Mouse (Mus musculus) forebrain, embryonic 10.5 days (tissue): ENCODE measurements around the gene Irx1. TPM values are rescaled to one million over a fixed set of nuclear protein-coding genes. Genes with fewer than 3 reads are reported as not detected.

Experiments
- DNase-seq: peaks from one replicate; pipeline ENCODE4 v3.0.0-alpha.2; 2017; ENCODE audit warnings: low spot score; ENCODE audit errors: extremely low spot score
- H3K27ac ChIP-seq: fragments of 300-500 bp; sonication (generic); 2 replicates; pipeline ENCODE4 v1.5.1; 2016; ENCODE audit warnings: mild to moderate bottlenecking
- H3K27me3 ChIP-seq: fragments of 300-500 bp; sonication (generic); 2 replicates; pipeline ENCODE4 v1.6.1; 2016; ENCODE audit warnings: mild to moderate bottlenecking; ENCODE audit not compliant: poor library complexity, severe bottlenecking
- H3K36me3 ChIP-seq: fragments of 300-500 bp; sonication (generic); replicated peaks from 2 replicates; pipeline ENCODE4 v1.6.1; 2016; ENCODE audit warnings: mild to moderate bottlenecking, moderate library complexity
- H3K4me1 ChIP-seq: fragments of 300-500 bp; sonication (generic); 2 replicates; pipeline ENCODE4 v1.6.1; 2016
- H3K4me3 ChIP-seq: fragments of 300-500 bp; sonication (generic); 2 replicates; pipeline ENCODE4 v1.5.1; 2016; ENCODE audit warnings: mild to moderate bottlenecking, moderate library complexity
- H3K9me3 ChIP-seq: fragments of 300-500 bp; sonication (generic); 2 replicates; pipeline ENCODE4 v1.6.1; 2016; ENCODE audit warnings: mild to moderate bottlenecking, moderate library complexity
- WGBS: fragments of 180-500 bp; shearing (Covaris S2); methylation state at CpG from one replicate; pipeline ENCODE4 v1.1.7; 2016; 5-methylcytosine and 5-hydroxymethylcytosine counted together
- polyA plus RNA-seq: library from polyadenylated mRNA; unstranded; fragments of >200 nt; fragmentation: Nextera tagmentation; extraction: Ambion mirVana; gene quantifications from 2 replicates; pipeline ENCODE4 v1.2.1, GENCODE M21; 2016

The Irx1 gene
- polyA plus RNA-seq, 1 experiment from 2014 or later, result 0.40 TPM

DNA sequence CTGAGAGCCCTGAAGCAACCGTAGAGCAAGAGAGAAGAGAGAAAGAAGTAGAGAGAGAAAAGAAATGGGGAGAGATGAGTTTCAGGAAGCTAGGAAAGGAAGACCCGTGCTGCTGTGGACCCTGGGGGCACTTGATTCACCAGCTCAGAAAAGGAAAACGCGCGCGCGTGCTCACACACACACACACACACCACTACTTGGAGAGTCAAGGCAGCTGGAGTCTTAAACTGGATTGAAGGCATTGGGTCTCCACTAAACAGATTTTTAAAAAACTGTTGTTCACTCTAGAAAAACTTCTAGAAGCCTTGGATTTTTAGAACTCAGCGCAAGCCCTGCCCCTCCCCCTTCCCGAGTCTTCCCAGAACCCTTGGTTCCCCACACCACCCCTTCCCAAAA lies 3.2 kb downstream of the Irx1 start:
- Histone ChIP-seq H3K4me1 (peaks cover 67% of the 10 kb centered on the region), H3K27me3 (peaks cover 99% of the 10 kb centered on the region), H3K4me3 (peak overlapping the region; percentile 59; the same call in 1 of the 2 replicates), H3K9me3 (no peaks in the 10 kb centered on the region), H3K36me3 (no peaks in the 10 kb centered on the region), H3K27ac (peak overlapping the region; percentile 46; the same call in 1 of the 2 replicates)
- WGBS, result 2% methylated on average over 9 of the region's 9 CpGs
- no peak for DNase-seq

DNA sequence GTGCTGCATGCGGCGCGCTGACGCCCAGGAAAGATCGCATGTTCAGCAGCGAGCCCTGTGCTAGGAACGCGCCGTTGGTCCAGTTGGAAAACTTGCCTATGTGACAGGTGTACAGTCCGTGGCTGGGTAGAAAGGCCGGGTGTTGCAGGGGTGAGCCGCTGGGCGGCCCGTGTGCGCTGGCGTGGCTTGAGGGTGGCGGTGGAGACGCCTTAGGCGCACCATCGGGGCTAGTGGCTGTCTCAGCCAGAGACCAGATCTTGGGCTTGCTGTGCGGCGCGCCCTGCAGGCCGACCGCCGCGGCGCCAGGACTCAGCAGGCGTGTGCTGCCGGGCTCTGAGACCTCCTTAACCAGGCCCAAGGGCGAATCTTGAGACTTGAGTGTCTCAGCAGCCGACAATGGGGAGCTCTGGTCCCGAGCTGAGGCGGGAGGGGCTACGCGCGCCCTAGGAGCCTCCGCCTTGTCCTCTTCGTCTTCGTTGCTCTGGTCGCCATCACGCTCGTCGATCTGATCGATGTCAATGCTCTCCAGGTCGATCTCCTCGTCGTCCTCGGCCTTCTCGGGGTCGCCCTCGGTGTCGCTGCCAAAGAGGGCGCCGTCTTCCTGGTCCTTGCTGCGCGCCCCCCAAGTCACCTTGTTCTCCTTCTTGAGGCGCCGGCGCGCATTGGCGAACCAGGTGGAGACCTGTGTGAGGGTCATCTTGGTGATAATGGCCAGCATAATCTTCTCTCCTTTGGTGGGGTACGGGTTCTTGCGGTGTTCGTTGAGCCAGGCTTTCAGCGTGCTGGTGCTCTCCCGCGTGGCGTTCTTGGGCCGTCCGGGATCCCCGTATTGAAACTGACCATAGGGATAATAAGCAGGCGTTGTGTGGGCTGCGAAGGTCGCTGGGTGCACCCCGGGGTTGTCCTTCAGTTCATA lies 3.9 kb downstream of the Irx1 start:
- Histone ChIP-seq H3K27me3 (peaks cover 99% of the 10 kb centered on the region), H3K4me1 (peaks cover 64% of the 10 kb centered on the region), H3K27ac (peak overlapping the region; percentile 46; the same call in 1 of the 2 replicates)

DNA sequence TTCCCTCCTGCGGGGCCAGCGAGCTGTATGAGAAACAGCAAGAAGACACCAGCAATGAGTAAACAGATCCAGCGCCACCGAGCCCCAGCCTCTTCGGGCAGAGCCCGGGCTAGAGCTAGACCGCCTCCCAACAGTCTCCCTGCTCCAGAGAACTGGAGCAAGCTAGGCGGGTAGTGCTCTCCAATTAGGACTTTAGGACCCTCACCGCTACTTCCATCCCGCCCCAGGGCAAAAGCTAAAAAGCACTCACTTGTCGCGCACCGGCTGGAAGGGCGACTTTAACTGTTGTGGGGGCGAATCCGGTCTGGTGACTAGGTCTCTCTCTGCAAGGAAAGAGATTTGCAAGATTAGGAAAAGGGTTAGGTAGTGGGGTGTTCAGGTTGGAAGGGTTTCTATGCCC lies 4.9 kb downstream of the Irx1 start:
- WGBS, result under 1% methylated on average over 16 of the region's 16 CpGs
- H3K4me3 ChIP-seq, result peak overlapping the region; percentile 59; the same call in 1 of the 2 replicates
- H3K36me3 ChIP-seq, result no peaks in the 10 kb centered on the region
- peaks cover 99% of the 10 kb centered on the region for H3K27me3 ChIP-seq
- H3K4me1 ChIP-seq, result peaks cover 60% of the 10 kb centered on the region
- H3K27ac ChIP-seq, result no peak overlapping the region; the same call in 1 of the 2 replicates
- no peaks in the 10 kb centered on the region for H3K9me3 ChIP-seq
- DNase-seq, result peak; percentile 62

More for the DNA sequence above, 3.9 kb downstream of the Irx1 start:
- under 1% methylated on average over 76 of the region's 76 CpGs for WGBS
- no peaks in the 10 kb centered on the region for H3K9me3 ChIP-seq
- H3K36me3 ChIP-seq, result no peaks in the 10 kb centered on the region
- DNase-seq, result peak; percentile 65
- peak overlapping the region; percentile 59 for H3K4me3 ChIP-seq

DNA sequence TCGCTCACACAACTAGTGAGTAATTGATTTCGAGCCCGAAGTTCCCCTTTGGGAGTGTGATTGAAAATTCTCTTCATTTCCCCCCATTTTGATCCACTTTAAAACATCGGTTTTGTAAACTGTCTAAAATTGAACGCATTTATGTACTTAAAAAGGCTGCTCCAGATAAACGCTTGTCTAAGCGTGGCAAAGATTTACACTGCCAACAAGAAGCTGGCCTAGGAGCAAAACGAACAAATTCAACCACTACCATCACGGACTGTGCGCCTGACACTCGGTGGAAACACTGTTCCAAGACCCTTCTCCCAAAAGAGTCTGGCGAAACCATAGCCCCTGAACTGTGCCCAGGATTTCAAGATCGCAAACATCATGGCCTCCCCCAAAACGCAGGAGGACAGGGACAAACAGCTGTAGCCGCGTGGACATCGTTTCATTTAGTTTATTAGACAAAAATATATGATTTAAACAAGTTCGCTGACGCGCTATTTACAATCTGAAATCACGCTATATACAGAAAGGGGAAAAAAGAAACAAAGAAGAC lies 5.6 kb downstream of the Irx1 start:
- Histone ChIP-seq H3K4me3 (peak overlapping the region; percentile 59; the same call in 1 of the 2 replicates), H3K36me3 (no peaks in the 10 kb centered on the region), H3K27me3 (peaks cover 99% of the 10 kb centered on the region), H3K27ac (no peak overlapping the region), H3K9me3 (no peaks in the 10 kb centered on the region), H3K4me1 (peaks cover 60% of the 10 kb centered on the region)
- no peak for DNase-seq
- under 1% methylated on average over 21 of the region's 21 CpGs for WGBS

DNA sequence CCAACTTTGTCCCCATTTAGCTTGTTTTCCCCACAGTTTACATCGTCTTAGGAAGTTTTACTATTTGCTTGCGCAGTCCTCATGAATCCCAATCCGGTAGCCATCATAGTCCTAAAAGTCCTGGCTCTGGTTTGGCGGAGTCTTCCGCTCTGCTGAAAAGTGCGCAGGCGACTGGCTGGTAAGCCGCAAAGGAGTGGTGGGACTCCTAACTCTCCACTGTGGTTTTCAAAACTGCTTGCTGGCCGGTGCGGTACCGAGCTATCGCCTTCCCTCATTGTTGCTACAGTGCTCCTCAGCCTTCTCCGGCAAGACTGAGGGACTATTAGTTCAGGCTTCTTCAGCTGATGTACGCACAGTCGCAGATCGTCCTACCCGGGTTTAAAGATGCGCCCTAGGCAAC lies 6.4 kb downstream of the Irx1 start:
- 3% methylated on average over 18 of the region's 18 CpGs for WGBS
- H3K27me3 ChIP-seq, result peaks cover 99% of the 10 kb centered on the region
- peaks cover 60% of the 10 kb centered on the region for H3K4me1 ChIP-seq
- DNase-seq, result no peak
- H3K27ac ChIP-seq, result no peak overlapping the region
- no peaks in the 10 kb centered on the region for H3K9me3 ChIP-seq
- H3K4me3 ChIP-seq, result peak overlapping the region; percentile 14; the same call in 1 of the 2 replicates
- no peaks in the 10 kb centered on the region for H3K36me3 ChIP-seq

DNA sequence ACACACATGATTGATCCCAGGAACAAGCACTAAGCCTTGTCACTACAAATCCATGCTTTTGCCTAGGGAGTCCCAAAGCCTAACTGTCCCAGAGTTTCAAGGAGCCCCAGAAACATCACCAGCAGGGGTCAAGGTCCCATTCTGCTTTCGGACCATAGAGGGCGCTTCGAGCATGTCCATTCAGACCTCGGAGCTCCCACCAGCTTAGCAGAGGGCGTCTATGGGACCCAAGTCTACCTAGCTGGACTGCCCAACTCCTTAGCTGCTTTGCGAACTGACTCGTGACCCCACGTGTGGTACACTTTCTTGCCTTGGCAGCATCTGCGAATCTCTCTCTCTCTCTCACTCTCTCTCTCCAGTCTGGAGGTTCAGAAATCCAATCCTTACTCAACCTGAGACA lies 7.0 kb downstream of the Irx1 start:
- H3K27ac ChIP-seq, result no peak overlapping the region
- under 1% methylated on average over 9 of the region's 9 CpGs for WGBS
- H3K36me3 ChIP-seq, result no peaks in the 10 kb centered on the region

DNA sequence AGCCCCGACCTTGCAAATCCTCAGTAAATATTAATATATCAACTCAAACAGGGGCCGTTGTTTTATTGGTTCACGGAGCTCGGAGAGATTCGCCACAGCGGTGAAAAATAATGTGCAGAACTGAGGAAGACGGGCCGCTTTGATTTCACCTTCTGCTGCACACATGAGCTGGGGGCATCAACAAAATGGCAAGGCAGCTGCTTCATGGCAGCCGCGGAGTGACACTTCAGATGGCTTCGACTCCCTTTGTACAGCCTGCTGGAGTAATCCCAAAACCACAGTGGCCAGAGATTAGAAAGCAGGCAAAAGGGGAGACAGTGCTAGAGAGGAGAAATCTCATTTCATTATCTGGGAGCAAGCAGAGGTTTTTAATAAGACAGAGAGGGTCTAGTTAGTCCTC lies 11.6 kb downstream of the Irx1 start:
- H3K36me3 ChIP-seq, result no peaks in the 10 kb centered on the region
- H3K4me1 ChIP-seq, result peaks cover 38% of the 10 kb centered on the region
- H3K27me3 ChIP-seq, result peaks cover 82% of the 10 kb centered on the region
- 89% methylated on average over 11 of the region's 11 CpGs for WGBS
- no peak overlapping the region for H3K4me3 ChIP-seq
- H3K27ac ChIP-seq, result no peak overlapping the region
- DNase-seq, result no peak
- H3K9me3 ChIP-seq, result no peaks in the 10 kb centered on the region

More for the DNA sequence above, 7.0 kb downstream of the Irx1 start:
- peak overlapping the region; percentile 14; the same call in 1 of the 2 replicates for H3K4me3 ChIP-seq
- peaks cover 60% of the 10 kb centered on the region for H3K4me1 ChIP-seq
- H3K9me3 ChIP-seq, result no peaks in the 10 kb centered on the region
- peak; percentile 64 for DNase-seq
- peaks cover 99% of the 10 kb centered on the region for H3K27me3 ChIP-seq

DNA sequence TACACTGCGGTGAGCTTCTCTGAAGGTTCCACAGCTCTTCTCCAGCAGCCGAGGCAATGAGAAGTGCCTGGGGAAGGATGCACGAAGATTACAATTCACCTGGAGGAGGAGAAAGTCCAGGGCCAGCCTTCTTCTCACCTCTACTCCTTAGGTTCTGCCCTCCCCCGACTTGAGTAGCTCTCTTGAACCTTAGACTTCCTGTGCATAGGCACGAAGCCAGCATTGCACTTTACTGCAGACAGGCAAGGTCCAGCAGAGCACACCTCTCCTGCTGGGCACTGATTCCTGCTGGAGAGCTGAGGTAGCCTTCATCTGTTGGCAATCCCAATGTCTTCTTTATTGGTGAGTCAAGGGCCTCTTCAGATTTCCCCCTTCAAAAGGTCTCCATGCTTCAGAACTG lies 13.7 kb downstream of the Irx1 start:
- Histone ChIP-seq H3K36me3 (no peaks in the 10 kb centered on the region), H3K4me1 (peaks cover 33% of the 10 kb centered on the region), H3K9me3 (no peaks in the 10 kb centered on the region), H3K4me3 (no peak overlapping the region), H3K27ac (no peak overlapping the region), H3K27me3 (peaks cover 61% of the 10 kb centered on the region)
- no peak for DNase-seq
- 81% methylated on average over 5 of the region's 5 CpGs for WGBS

DNA sequence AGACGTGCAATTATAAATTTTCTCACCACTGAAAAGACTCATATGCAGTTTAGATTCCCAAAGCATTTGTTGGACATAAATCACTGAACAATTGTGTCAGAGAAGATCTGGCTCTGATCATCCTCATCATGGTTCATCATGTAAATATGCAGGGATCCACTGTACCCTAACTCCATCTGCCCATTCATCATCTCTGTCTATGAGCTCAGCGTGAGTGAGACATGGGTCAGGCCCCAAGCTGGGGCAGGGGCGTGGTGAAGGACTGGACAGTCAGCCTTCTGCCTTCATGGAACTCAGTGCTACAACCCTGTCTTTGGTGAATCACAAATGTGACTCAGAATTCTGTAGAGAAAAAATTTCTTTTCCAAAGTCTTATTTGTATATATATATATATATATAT lies 53.2 kb downstream of the Irx1 start:
- Histone ChIP-seq H3K9me3 (no peaks in the 10 kb centered on the region), H3K27ac (no peak overlapping the region), H3K27me3 (no peaks in the 10 kb centered on the region), H3K4me3 (no peak overlapping the region), H3K36me3 (no peaks in the 10 kb centered on the region), H3K4me1 (no peaks in the 10 kb centered on the region)
- 86% methylated on average over 3 of the region's 3 CpGs for WGBS
- DNase-seq, result no peak
